Mouse (Mus musculus): Measurements from ENCODE around the gene Mllt11. TPM values are rescaled to one million over a fixed set of nuclear protein-coding genes. Genes with fewer than 3 reads are reported as not detected.

Gene Mllt11
- polyA plus RNA-seq, 1 experiment: 13.1 TPM

DNA sequence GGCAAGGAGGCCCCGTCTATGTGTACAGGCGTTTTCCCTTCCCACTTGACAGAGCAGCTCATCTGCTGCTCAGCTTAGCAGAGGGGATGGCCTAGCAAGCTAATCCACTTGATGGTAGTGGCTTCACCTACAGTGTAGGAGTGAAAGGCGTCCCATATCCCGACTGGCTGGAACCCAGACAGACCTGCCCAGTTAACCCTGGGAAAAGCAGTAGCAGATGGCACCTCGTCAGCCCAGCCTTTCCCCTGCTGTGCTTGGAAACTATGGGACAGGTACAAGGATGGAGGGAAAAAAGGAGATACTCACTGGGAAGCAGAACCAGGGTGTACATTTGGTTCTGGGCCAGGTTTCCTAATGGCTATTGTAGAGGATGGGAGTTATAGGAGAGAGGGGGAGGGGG lies 18.4 kb upstream of the Mllt11 start:
- TF ChIP-seq CTCF (IDR thresholded peaks at IDR 0.05; ENCODE audit: low read depth, low read length) (no peak), POLR2A (IDR thresholded peaks at IDR 0.05; ENCODE audit: insufficient read depth, low read length) (no peak), EP300 (IDR thresholded peaks at IDR 0.05; ENCODE audit: insufficient read depth, low read depth, low read length) (no peak)
- Histone ChIP-seq H3K36me3 (ENCODE audit: control insufficient read depth, insufficient read depth, low read length, poor library complexity, severe bottlenecking) (peaks cover 10% of the 10 kb centered on the region), H3K9me3 (replicated peaks; ENCODE audit: control insufficient read depth, insufficient read depth, low read length, poor library complexity, severe bottlenecking) (no peaks in the 10 kb centered on the region), H3K9ac (ENCODE audit: low read depth, poor library complexity, severe bottlenecking) (no peak overlapping the region), H3K4me3 (ENCODE audit: low read depth, low read length) (no peak overlapping the region), H3K27ac (ENCODE audit: insufficient read depth, low read length) (peak overlapping the region; percentile 57; the same call in 1 of the 2 replicates), H3K4me1 (ENCODE audit: control insufficient read depth, insufficient read depth, low read length) (no peaks in the 10 kb centered on the region), H3K27me3 (ENCODE audit: control insufficient read depth, insufficient read depth, low read length, poor library complexity, severe bottlenecking) (no peaks in the 10 kb centered on the region)

DNA sequence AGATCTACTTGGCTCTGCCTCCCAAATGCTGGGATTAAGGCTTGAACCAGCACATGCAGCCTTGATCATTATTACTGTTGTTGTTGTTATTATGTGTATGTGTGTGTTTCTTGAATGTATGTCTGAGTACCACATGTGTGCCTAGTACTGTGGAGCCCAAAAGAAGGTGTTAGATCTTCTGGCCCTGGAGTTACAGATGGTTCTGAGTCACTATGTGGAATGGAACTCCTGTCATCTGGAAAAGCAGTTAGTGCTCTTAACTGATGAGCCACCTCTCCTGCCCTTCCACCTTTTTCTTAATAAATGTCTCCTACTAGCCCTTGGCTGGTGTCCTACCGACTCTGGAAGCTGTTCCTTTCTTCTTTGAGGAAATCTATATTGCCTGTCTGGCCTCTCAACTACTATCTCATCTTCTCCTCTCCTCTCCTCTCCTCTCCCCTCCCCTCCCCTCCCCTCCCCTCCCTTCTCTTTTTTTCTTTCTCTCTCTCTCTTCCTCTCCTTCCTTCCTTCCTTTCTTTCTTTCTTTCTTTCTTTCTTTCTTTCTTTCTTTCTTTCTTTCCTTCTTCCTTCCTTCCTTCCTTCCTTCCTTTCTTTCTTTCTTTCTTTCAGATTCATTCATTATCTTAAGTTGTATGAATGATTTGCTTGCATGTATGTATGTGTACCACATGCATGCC lies 15.8 kb upstream of the Mllt11 start:
- H3K4me1 ChIP-seq (ENCODE audit: control insufficient read depth, insufficient read depth, low read length): no peaks in the 10 kb centered on the region
- H3K27ac ChIP-seq (ENCODE audit: insufficient read depth, low read length): no peak overlapping the region
- H3K27me3 ChIP-seq (ENCODE audit: control insufficient read depth, insufficient read depth, low read length, poor library complexity, severe bottlenecking): no peaks in the 10 kb centered on the region
- no peaks in the 10 kb centered on the region for H3K36me3 ChIP-seq (ENCODE audit: control insufficient read depth, insufficient read depth, low read length, poor library complexity, severe bottlenecking)
- H3K9ac ChIP-seq (ENCODE audit: low read depth, poor library complexity, severe bottlenecking): no peak overlapping the region
- no peaks in the 10 kb centered on the region for H3K9me3 ChIP-seq (replicated peaks; ENCODE audit: control insufficient read depth, insufficient read depth, low read length, poor library complexity, severe bottlenecking)
- H3K4me3 ChIP-seq (ENCODE audit: low read depth, low read length): no peak overlapping the region
- no peak for TF ChIP-seq CTCF (IDR thresholded peaks at IDR 0.05; ENCODE audit: low read depth, low read length)
- TF ChIP-seq EP300 (IDR thresholded peaks at IDR 0.05; ENCODE audit: insufficient read depth, low read depth, low read length): no peak
- TF ChIP-seq POLR2A (IDR thresholded peaks at IDR 0.05; ENCODE audit: insufficient read depth, low read length): no peak

DNA sequence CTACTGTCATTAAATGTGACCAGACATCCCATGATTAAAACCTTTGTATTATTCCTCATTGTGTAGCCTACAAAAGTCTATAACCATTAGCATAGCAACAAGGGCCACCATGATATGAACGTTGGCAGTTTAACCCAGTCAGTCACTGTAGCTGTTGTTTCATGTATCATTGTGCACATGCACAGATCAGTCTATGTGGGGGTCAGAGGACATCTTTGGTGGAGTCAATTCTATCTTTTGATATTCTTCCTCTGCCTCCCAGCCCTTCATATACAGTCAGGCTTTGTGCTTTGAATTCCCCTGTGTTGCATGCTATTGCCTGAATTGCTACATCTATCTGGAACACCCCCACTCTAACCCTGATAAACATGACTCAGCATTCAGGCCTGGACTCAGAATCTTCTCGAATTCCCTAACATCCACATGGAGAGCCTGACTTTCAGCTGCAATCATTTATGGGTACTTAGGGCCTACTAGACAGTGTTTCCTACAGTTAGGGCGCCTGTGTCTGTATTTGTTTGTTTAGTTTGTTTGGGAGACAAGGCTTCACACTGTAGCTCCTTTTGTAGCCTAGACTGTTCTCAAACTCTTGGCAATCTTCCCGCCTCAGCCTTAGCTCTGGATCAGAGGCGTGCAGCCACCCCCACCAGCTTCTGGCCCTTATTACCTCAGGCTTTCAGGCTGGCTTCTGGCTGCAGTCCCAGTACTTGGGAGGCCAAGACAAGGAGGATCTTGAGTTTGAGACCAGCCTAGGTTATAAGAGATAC lies 14.7 kb upstream of the Mllt11 start:
- Histone ChIP-seq H3K27ac (ENCODE audit: insufficient read depth, low read length) (no peak overlapping the region), H3K36me3 (ENCODE audit: control insufficient read depth, insufficient read depth, low read length, poor library complexity, severe bottlenecking) (no peaks in the 10 kb centered on the region), H3K27me3 (ENCODE audit: control insufficient read depth, insufficient read depth, low read length, poor library complexity, severe bottlenecking) (no peaks in the 10 kb centered on the region), H3K4me1 (ENCODE audit: control insufficient read depth, insufficient read depth, low read length) (peaks cover under 1% of the 10 kb centered on the region), H3K9ac (ENCODE audit: low read depth, poor library complexity, severe bottlenecking) (no peak overlapping the region), H3K4me3 (ENCODE audit: low read depth, low read length) (no peak overlapping the region), H3K9me3 (replicated peaks; ENCODE audit: control insufficient read depth, insufficient read depth, low read length, poor library complexity, severe bottlenecking) (no peaks in the 10 kb centered on the region)
- no peak for TF ChIP-seq CTCF (IDR thresholded peaks at IDR 0.05; ENCODE audit: low read depth, low read length)

DNA sequence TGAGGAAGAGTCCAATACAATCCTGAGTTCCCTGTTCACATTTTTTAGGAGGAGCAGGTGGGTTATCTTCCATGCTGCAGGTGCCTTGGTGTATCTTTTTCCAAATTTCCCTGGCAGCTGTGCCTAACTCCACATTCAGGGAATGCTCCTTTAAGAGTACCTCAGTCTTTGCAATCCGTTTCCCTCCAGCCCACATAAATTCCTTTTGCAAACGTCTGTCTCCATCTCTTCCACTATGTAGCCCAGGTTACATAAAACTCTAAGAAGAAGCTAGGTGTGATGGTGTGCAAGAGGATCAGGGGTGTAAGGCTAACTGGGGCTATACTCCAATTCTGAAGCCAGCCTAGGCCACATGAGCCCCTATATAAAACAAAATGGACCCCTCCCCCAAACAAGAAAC lies 11.1 kb upstream of the Mllt11 start:
- Histone ChIP-seq H3K27me3 (ENCODE audit: control insufficient read depth, insufficient read depth, low read length, poor library complexity, severe bottlenecking) (no peaks in the 10 kb centered on the region), H3K4me3 (ENCODE audit: low read depth, low read length) (no peak overlapping the region), H3K9me3 (replicated peaks; ENCODE audit: control insufficient read depth, insufficient read depth, low read length, poor library complexity, severe bottlenecking) (no peaks in the 10 kb centered on the region), H3K4me1 (ENCODE audit: control insufficient read depth, insufficient read depth, low read length) (peaks cover 2% of the 10 kb centered on the region), H3K36me3 (ENCODE audit: control insufficient read depth, insufficient read depth, low read length, poor library complexity, severe bottlenecking) (no peaks in the 10 kb centered on the region), H3K27ac (ENCODE audit: insufficient read depth, low read length) (no peak overlapping the region), H3K9ac (ENCODE audit: low read depth, poor library complexity, severe bottlenecking) (no peak overlapping the region)
- no peak for TF ChIP-seq POLR2A (IDR thresholded peaks at IDR 0.05; ENCODE audit: insufficient read depth, low read length)
- TF ChIP-seq EP300 (IDR thresholded peaks at IDR 0.05; ENCODE audit: insufficient read depth, low read depth, low read length): no peak
- no peak for TF ChIP-seq CTCF (IDR thresholded peaks at IDR 0.05; ENCODE audit: low read depth, low read length)

DNA sequence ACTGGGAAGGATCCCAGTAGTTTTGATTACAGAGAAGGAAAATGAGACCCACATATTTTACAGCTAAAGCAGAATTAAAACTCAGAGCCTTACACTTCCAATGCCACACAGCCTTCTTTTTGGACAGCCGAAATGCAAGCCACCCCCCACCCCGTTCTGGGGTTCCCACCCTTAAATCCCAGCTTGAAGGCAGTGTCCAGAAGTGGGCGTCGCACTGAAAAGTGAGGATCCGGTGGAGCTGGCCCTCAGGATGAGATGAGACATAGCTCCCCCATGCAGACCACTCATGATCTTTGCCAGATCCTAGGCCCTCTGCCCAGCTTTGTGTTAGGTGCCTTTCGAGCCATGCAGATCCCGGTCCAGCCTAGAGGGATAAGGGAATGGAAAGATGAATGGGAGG lies 9.5 kb upstream of the Mllt11 start, which contains the start of gene Gm128:
Gm128 (minus strand) TSS at position 101 of the 400 bp plus-strand sequence.
- Histone ChIP-seq H3K36me3 (ENCODE audit: control insufficient read depth, insufficient read depth, low read length, poor library complexity, severe bottlenecking) (no peaks in the 10 kb centered on the region), H3K9ac (ENCODE audit: low read depth, poor library complexity, severe bottlenecking) (peak within 1 kb of the TSS; percentile 54), H3K9me3 (replicated peaks; ENCODE audit: control insufficient read depth, insufficient read depth, low read length, poor library complexity, severe bottlenecking) (no peaks in the 10 kb centered on the region), H3K27me3 (ENCODE audit: control insufficient read depth, insufficient read depth, low read length, poor library complexity, severe bottlenecking) (no peaks in the 10 kb centered on the region), H3K4me3 (ENCODE audit: low read depth, low read length) (peak within 1 kb of the TSS; percentile 46), H3K4me1 (ENCODE audit: control insufficient read depth, insufficient read depth, low read length) (peaks cover 2% of the 10 kb centered on the region), H3K27ac (ENCODE audit: insufficient read depth, low read length) (no peak within 1 kb of the TSS)
- TF ChIP-seq EP300 (IDR thresholded peaks at IDR 0.05; ENCODE audit: insufficient read depth, low read depth, low read length) (no peak), POLR2A (IDR thresholded peaks at IDR 0.05; ENCODE audit: insufficient read depth, low read length) (no peak), CTCF (IDR thresholded peaks at IDR 0.05; ENCODE audit: low read depth, low read length) (no peak)

DNA sequence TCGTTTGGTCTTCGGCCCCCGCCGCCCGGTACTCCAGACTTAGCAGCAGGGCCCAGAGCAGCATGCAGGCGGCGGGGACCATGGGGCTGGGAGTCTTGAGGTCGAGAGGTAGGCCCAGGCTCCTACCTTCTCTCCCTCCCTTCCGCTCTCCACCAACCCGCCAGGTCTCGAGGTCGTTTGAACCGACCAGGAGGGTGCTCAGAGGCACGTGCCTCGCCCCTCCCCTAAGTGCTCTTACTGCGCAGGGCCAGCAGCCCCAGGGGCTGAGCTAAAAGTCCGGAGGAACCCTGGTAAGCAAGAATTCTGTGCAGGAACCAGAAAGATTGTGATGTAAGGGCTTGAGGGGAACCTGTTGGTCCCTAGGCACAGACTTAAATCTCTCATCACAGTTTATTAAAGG lies 8.9 kb upstream of the Mllt11 start:
- Histone ChIP-seq H3K4me1 (ENCODE audit: control insufficient read depth, insufficient read depth, low read length) (peaks cover 3% of the 10 kb centered on the region), H3K4me3 (ENCODE audit: low read depth, low read length) (peak overlapping the region; percentile 46), H3K27me3 (ENCODE audit: control insufficient read depth, insufficient read depth, low read length, poor library complexity, severe bottlenecking) (no peaks in the 10 kb centered on the region), H3K27ac (ENCODE audit: insufficient read depth, low read length) (no peak overlapping the region), H3K36me3 (ENCODE audit: control insufficient read depth, insufficient read depth, low read length, poor library complexity, severe bottlenecking) (no peaks in the 10 kb centered on the region), H3K9ac (ENCODE audit: low read depth, poor library complexity, severe bottlenecking) (peak overlapping the region; percentile 54), H3K9me3 (replicated peaks; ENCODE audit: control insufficient read depth, insufficient read depth, low read length, poor library complexity, severe bottlenecking) (no peaks in the 10 kb centered on the region)
- TF ChIP-seq EP300 (IDR thresholded peaks at IDR 0.05; ENCODE audit: insufficient read depth, low read depth, low read length) (no peak), CTCF (IDR thresholded peaks at IDR 0.05; ENCODE audit: low read depth, low read length) (no peak)
